Mouse (Mus musculus): ENCODE data around the gene Arhgap35.
A peak's percentile ranks its signal among the peaks of the same experiment; 100 is the strongest.

Gene Arhgap35

GRCm38 (mm10) chr7:16465160-16465559, 149.6 kb downstream of the Arhgap35 start:
- DNase-seq, result peak; percentile 69 to 90

- peak; percentile 74 to 91 for DNase-seq
Measured at GRCm38 (mm10) chr7:16463214-16463613, 151.6 kb downstream of the Arhgap35 start.

- no peak for DNase-seq
Measured at GRCm38 (mm10) chr7:16461705-16462104, 153.1 kb downstream of the Arhgap35 start.

GRCm38 (mm10) chr7:16461151-16461550, 153.6 kb downstream of the Arhgap35 start:
- DNase-seq, result no peak

DNA sequence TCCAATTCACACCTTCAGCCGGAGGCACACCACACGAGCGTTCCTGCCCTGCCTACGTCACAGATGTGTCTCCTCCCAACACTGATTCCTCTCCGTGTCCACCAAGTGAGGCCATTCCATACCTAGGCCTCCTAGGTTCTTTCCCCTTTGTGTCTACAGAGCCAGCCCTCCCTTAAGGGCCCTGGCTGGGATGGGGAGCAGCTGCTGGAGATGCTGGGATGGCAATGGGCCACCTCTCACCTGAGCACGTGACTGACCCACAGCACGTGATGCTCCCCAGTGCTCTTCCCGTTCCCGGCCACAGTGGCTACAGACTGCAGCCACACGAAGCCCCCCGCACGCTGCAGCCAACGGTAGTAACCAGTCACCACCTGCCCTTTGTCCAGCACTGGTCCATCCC, 154.2 kb downstream of the Arhgap35 start:
- DNase-seq, result no peak

GRCm38 (mm10) chr7:16456289-16456688, 158.5 kb downstream of the Arhgap35 start:
- no peak for DNase-seq

- DNase-seq, result no peak
Measured at GRCm38 (mm10) chr7:16455016-16455415, 159.8 kb downstream of the Arhgap35 start.

GRCm38 (mm10) chr7:16453118-16453711, 161.6 kb downstream of the Arhgap35 start:
- DNase-seq, result peak; percentile 45 to 47

GRCm38 (mm10) chr7:16452587-16453073, 162.2 kb downstream of the Arhgap35 start, which contains the start of gene Tmem160:
TSS of gene Tmem160 (plus strand) at chr7:16452779.
- peak; percentile 91 to 97 for DNase-seq

DNA sequence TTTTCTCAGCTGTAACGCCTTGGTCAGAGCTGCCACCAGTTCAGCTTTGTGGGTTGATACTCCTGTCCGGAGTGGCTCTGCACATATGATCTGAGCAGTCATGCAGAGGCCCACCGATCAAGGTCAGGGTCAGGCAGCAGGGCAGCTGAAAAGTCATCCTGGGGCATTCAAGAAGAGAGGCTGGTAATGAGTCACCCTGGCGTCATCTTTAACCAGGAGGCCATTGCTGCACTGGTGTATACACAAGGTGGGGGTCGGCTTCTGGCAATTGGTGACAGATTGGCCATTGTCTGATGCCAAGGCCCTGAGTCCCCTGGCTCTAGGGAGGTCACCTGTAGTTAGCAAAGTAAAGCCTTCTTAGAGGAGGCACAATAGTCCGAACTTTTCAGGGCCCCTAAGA, 163.1 kb downstream of the Arhgap35 start:
- DNase-seq, result no peak
